Mouse (Mus musculus): Measurements from ENCODE around the gene Mia2. TPM values are rescaled to one million over a fixed set of nuclear protein-coding genes. Genes with fewer than 3 reads are reported as not detected.

The Mia2 gene
- total and polyA plus RNA-seq, 3 experiments: 103 to 175 TPM; not detected in 1

DNA sequence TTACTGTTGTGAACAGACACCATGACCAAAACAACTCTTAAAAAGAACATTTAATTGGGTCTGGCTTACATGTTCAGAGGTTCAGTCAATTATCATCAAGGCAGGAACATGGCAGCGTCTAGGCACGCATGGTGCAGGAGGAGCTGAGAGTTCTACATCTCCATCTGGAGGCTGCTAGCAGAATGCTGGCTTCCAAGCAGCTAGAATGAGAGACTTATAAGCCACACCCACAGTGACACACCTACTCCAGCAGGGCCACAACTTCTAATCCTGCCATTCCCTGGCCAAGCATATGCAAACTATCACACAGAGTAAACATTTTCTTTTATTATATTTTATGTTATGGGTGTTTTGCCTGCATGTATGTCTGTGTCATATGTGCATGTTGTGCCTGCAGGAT, 43.8 kb downstream of the Mia2 start:
- Histone ChIP-seq H3K27ac (ENCODE audit: control insufficient read depth, low read depth, low read length) (no peak overlapping the region), H3K4me3 (ENCODE audit: control insufficient read depth in 1 of 2, insufficient read depth in 1 of 2, low read depth in 2 of 2, low read length in 2 of 2) (no peak overlapping the region), H3K9ac (ENCODE audit: control insufficient read depth, low read depth, low read length, poor library complexity, severe bottlenecking) (no peak overlapping the region), H3K4me1 (ENCODE audit: control insufficient read depth in 1 of 2, insufficient read depth in 2 of 2, low read length in 2 of 2) (peaks cover 10 to 21% of the 10 kb centered on the region in 2 experiments), H3K79me2 (ENCODE audit: control insufficient read depth, insufficient read depth, low read length, poor library complexity) (peaks cover 31% of the 10 kb centered on the region), H3K27me3 (ENCODE audit: control insufficient read depth in 1 of 2, insufficient read depth in 2 of 2, low read length in 2 of 2) (no peaks in the 10 kb centered on the region), H3K36me3 (ENCODE audit: control insufficient read depth in 1 of 2, insufficient read depth in 2 of 2, low read length in 2 of 2) (peaks cover 34 to 61% of the 10 kb centered on the region in 2 experiments), H3K9me3 (replicated peaks; ENCODE audit: insufficient read depth, low read length) (no peaks in the 10 kb centered on the region)
- peak; percentile 11; the same call in 1 of the 2 replicates for TF ChIP-seq SMC3 (IDR thresholded peaks at IDR 0.05; ENCODE audit: low read depth, low read length)
- no peak for TF ChIP-seq NELFE (IDR thresholded peaks at IDR 0.05; ENCODE audit: low read depth, low read length)
- peak; percentile 58 for DNase-seq (ENCODE audit: low read depth, low spot score)

GRCm38 (mm10) chr12:59145130-59145529, 49.5 kb downstream of the Mia2 start:
- peaks cover 2 to 82% of the 10 kb centered on the region in 2 experiments; a peak in 3 of 4 replicates for H3K36me3 ChIP-seq (ENCODE audit: control insufficient read depth in 1 of 2, insufficient read depth in 2 of 2, low read length in 2 of 2)
- H3K4me3 ChIP-seq (ENCODE audit: control insufficient read depth in 1 of 2, insufficient read depth in 1 of 2, low read depth in 2 of 2, low read length in 2 of 2): no peak overlapping the region
- H3K27ac ChIP-seq (ENCODE audit: control insufficient read depth, low read depth, low read length): no peak overlapping the region
- no peaks in the 10 kb centered on the region for H3K27me3 ChIP-seq (ENCODE audit: control insufficient read depth in 1 of 2, insufficient read depth in 2 of 2, low read length in 2 of 2)
- H3K4me1 ChIP-seq (ENCODE audit: control insufficient read depth in 1 of 2, insufficient read depth in 2 of 2, low read length in 2 of 2): no peaks in the 10 kb centered on the region
- no peak for DNase-seq (ENCODE audit: low read depth, low spot score)
- no peaks in the 10 kb centered on the region for H3K9me3 ChIP-seq (replicated peaks; ENCODE audit: insufficient read depth, low read length)
- H3K9ac ChIP-seq (ENCODE audit: control insufficient read depth, low read depth, low read length, poor library complexity, severe bottlenecking): no peak overlapping the region
- peaks cover 3% of the 10 kb centered on the region; the same call in 1 of the 2 replicates for H3K79me2 ChIP-seq (ENCODE audit: control insufficient read depth, insufficient read depth, low read length, poor library complexity)
- TF ChIP-seq EP300 (IDR thresholded peaks at IDR 0.05; ENCODE audit: low read depth in 1 of 2, low read length in 2 of 2): no peak
- TF ChIP-seq SIN3A (IDR thresholded peaks at IDR 0.05; ENCODE audit: low read length): no peak
- TF ChIP-seq POLR2AphosphoS5 (IDR thresholded peaks at IDR 0.05; ENCODE audit: borderline replicate concordance, low read depth, low read length): no peak
- no peak for TF ChIP-seq E2F4 (IDR thresholded peaks at IDR 0.05; ENCODE audit: borderline replicate concordance, low read depth, low read length)
- no peak for TF ChIP-seq MAZ (IDR thresholded peaks at IDR 0.05; ENCODE audit: low read depth, low read length)
- no peak for TF ChIP-seq POLR2AphosphoS2 (IDR thresholded peaks at IDR 0.05; ENCODE audit: low read length)
- no peak for TF ChIP-seq SMC3 (IDR thresholded peaks at IDR 0.05; ENCODE audit: low read depth, low read length)
- TF ChIP-seq RCOR1 (IDR thresholded peaks at IDR 0.05; ENCODE audit: low read depth, low read length): no peak
- TF ChIP-seq ZC3H11A (IDR thresholded peaks at IDR 0.05; ENCODE audit: low read depth, low read length): no peak
- TF ChIP-seq HCFC1 (IDR thresholded peaks at IDR 0.05; ENCODE audit: low read depth, low read length): no peak
- TF ChIP-seq CHD1 (IDR thresholded peaks at IDR 0.05; ENCODE audit: low read depth, low read length): no peak
- no peak for TF ChIP-seq ZNF384 (IDR thresholded peaks at IDR 0.05; ENCODE audit: low read depth, low read length)

DNA sequence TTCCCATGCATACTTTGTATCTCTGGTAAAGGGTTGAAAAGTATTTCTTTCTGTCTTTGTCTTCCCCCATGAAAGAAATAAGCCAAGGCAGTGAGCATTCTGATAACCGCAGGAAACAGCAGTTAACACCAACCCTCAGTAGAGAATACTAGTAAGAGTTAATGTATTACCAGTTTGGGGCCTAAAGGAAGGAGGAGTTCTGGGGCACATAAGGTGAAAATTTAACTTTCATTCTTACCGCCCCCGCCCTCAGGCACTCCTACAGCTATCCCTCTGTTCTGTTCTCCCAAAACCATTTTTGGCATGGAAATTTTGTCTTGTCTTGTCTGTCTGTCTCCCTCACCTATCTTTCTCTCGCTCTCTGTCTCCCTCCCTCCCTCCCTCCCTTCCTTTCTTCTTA, 54.1 kb downstream of the Mia2 start:
- Histone ChIP-seq H3K27me3 (ENCODE audit: control insufficient read depth in 1 of 2, insufficient read depth in 2 of 2, low read length in 2 of 2) (no peaks in the 10 kb centered on the region), H3K9ac (ENCODE audit: control insufficient read depth, low read depth, low read length, poor library complexity, severe bottlenecking) (no peak overlapping the region), H3K4me3 (ENCODE audit: control insufficient read depth in 1 of 2, insufficient read depth in 1 of 2, low read depth in 2 of 2, low read length in 2 of 2) (no peak overlapping the region), H3K9me3 (replicated peaks; ENCODE audit: insufficient read depth, low read length) (no peaks in the 10 kb centered on the region), H3K36me3 (ENCODE audit: control insufficient read depth in 1 of 2, insufficient read depth in 2 of 2, low read length in 2 of 2) (peaks cover 0 to 88% of the 10 kb centered on the region in 2 experiments; a peak in 3 of 4 replicates), H3K79me2 (ENCODE audit: control insufficient read depth, insufficient read depth, low read length, poor library complexity) (no peaks in the 10 kb centered on the region), H3K27ac (ENCODE audit: control insufficient read depth, low read depth, low read length) (no peak overlapping the region), H3K4me1 (ENCODE audit: control insufficient read depth in 1 of 2, insufficient read depth in 2 of 2, low read length in 2 of 2) (no peaks in the 10 kb centered on the region)
- DNase-seq (ENCODE audit: low read depth, low spot score): no peak
- TF ChIP-seq USF2 (IDR thresholded peaks at IDR 0.05; ENCODE audit: borderline replicate concordance in 1 of 2, insufficient read depth in 1 of 2, low read depth in 1 of 2, low read length in 2 of 2): no peak
- no peak for TF ChIP-seq JUND (IDR thresholded peaks at IDR 0.05; ENCODE audit: low read depth, low read length)
- no peak for TF ChIP-seq BHLHE40 (IDR thresholded peaks at IDR 0.05; ENCODE audit: borderline replicate concordance, low read depth, low read length)
- no peak for TF ChIP-seq CTCF (IDR thresholded peaks at IDR 0.05 in 2 of 3, conservative IDR thresholded peaks at IDR 0.05 in 1 of 3; ENCODE audit: control insufficient read depth in 1 of 3, insufficient read depth in 1 of 3, low read depth in 2 of 3, low read length in 3 of 3, poor library complexity in 1 of 3, severe bottlenecking in 1 of 3)
- no peak for TF ChIP-seq CHD1 (IDR thresholded peaks at IDR 0.05; ENCODE audit: low read depth, low read length)
